Mouse (Mus musculus) skeletal muscle tissue, postnatal 0 days (tissue): Measurements from ENCODE around the gene Ly75. TPM values are rescaled to one million over a fixed set of nuclear protein-coding genes. Genes with fewer than 3 reads are reported as not detected.

Experiments
- polyA plus RNA-seq: library from polyadenylated mRNA; unstranded; fragments of >200 nt; fragmentation: Nextera tagmentation; extraction: Ambion mirVana; gene quantifications from 2 replicates; pipeline ENCODE4 v1.2.1, GENCODE M21; 2015

The Ly75 gene
- 0.10 and 0.12 TPM in 2 replicates for polyA plus RNA-seq

GRCm38 (mm10) chr2:60382858-60383669 is at the start of gene Ly75:
Ly75 (minus strand) TSS chr2:60383303.

GRCm38 (mm10) chr2:60284467-60284821 is 98.7 kb downstream of the Ly75 start, which contains the start of gene Cd302:
Cd302 (minus strand) TSS chr2:60284488.

Other genes starting within 250 kb of the Ly75 start
- gene Baz2b, start 173.5 kb downstream of the Ly75 start, polyA plus RNA-seq, result 28.5 and 28.8 TPM in 2 replicates
- gene March7, start 173.4 kb downstream of the Ly75 start, polyA plus RNA-seq, result 34.7 and 37.8 TPM in 2 replicates
- 26.6 and 38.8 TPM in 2 replicates for gene Cd302, start 98.8 kb downstream of the Ly75 start, polyA plus RNA-seq
- 1.1 and 1.3 TPM in 2 replicates for gene Pla2r1, start 170.0 kb upstream of the Ly75 start, polyA plus RNA-seq